Mouse (Mus musculus): Measurements from ENCODE around the gene Sult1a1. TPM values are rescaled to one million over a fixed set of nuclear protein-coding genes. Genes with fewer than 3 reads are reported as not detected.

Gene Sult1a1
- 18.4 and 21.1 TPM in 2 replicates for total RNA-seq (2014; rRNA removed)
- polyA plus RNA-seq (2015; fragmentation: Nextera tagmentation; extraction: Ambion mirVana), result 17.5 and 18.8 TPM in 2 replicates

DNA sequence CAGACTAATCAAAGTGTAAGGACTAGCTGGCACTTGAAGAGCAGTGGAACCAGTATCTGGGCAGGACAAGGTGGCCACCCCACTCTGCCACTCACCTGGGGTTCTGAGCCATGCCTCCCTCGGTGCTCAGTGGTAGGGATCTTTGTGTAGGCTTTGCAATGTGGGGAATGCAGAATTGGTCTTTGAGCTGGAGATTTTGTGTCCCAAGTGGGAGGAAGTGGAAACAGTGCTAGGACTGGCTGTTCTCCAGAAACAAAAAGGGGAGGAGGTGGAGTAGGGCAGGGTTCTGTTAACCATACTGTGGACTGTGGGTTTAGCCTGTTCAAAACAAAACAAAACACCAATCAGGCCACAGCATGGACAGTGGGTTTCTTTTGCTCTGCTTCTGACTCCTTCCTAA, at the start of gene Sult1a1:
TSS of gene Sult1a1 (minus strand) at position 226 of the 400 bp plus-strand sequence.
- H3K4me3 ChIP-seq (ENCODE audit: low read depth, low read length), result no peak within 1 kb of the TSS
- WGBS, result 86% methylated on average over 1 of the region's 1 CpGs
- no peaks in the 10 kb centered on the region for H3K9me3 ChIP-seq (ENCODE audit: low read length)
- H3K9ac ChIP-seq (replicated peaks; ENCODE audit: low read length, poor library complexity, severe bottlenecking), result no peak within 1 kb of the TSS
- peaks cover 16% of the 10 kb centered on the region for H3K36me3 ChIP-seq (ENCODE audit: insufficient read depth, low read length)
- no peak for TF ChIP-seq CTCF (IDR thresholded peaks at IDR 0.05)
- no peaks in the 10 kb centered on the region for H3K4me1 ChIP-seq (ENCODE audit: insufficient read depth, low read length)
- H3K27me3 ChIP-seq (ENCODE audit: insufficient read depth, low read length), result no peaks in the 10 kb centered on the region
- ATAC-seq (ENCODE audit: low FRiP score) (no peak), DNase-seq (ENCODE audit: low spot score) (no peak)
- no peak within 1 kb of the TSS for H3K4me2 ChIP-seq (ENCODE audit: low read depth, low read length, poor library complexity, severe bottlenecking)
- peak within 1 kb of the TSS; percentile 12; the same call in 1 of the 2 replicates for H3K27ac ChIP-seq (ENCODE audit: low read depth, low read length)

DNA sequence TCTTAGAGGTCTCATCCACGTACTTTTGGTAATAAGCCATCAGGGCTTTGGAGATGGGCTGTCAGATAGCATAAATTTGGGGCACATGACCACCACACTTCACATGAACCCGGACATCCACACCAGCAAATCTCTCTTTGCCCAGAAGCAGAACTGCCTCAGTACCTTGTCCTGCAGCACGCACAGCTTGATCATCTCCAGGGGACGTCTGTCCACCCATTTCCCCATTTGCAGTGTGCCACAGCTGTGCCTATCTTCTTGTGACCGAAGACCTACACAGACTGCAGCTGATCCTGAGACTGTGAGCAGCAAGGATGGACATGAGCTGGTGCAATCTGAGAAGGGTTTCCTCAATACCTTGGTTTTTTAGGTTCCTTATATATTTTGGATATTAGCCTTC, 49.4 kb upstream of the Sult1a1 start:
- no peak for ATAC-seq (ENCODE audit: low FRiP score)
- no peaks in the 10 kb centered on the region for H3K27me3 ChIP-seq (ENCODE audit: insufficient read depth, low read length)
- 85% methylated on average over 5 of the region's 5 CpGs for WGBS

DNA sequence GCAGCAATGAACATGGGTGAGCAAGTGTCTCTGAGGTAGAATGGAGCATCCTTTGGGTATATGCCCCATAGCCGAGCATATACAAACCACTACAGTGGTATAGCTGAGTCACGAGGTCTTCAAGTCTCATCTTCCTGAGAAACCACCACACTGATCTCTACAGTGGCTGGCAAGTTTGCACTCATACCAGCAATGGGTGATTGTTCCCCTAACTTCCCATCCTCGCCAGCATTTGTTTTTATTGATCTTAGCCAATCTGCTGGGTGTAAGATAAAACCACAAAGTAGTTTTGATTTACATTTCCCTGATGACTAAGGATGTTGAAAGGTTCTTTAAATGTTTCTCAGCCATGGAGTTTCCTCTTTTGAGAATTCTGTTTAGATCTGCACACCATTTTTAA, 48.8 kb upstream of the Sult1a1 start:
- no peak overlapping the region for H3K4me2 ChIP-seq (ENCODE audit: low read depth, low read length, poor library complexity, severe bottlenecking)
- no peak for ATAC-seq (ENCODE audit: low FRiP score)
- TF ChIP-seq CTCF (IDR thresholded peaks at IDR 0.05), result no peak

More for the DNA sequence above, 49.4 kb upstream of the Sult1a1 start:
- Histone ChIP-seq H3K9me3 (ENCODE audit: low read length) (no peaks in the 10 kb centered on the region), H3K4me3 (ENCODE audit: low read depth, low read length) (no peak overlapping the region), H3K4me2 (ENCODE audit: low read depth, low read length, poor library complexity, severe bottlenecking) (no peak overlapping the region), H3K9ac (replicated peaks; ENCODE audit: low read length, poor library complexity, severe bottlenecking) (no peak overlapping the region), H3K4me1 (ENCODE audit: insufficient read depth, low read length) (no peaks in the 10 kb centered on the region), H3K27ac (ENCODE audit: low read depth, low read length) (no peak overlapping the region), H3K36me3 (ENCODE audit: insufficient read depth, low read length) (no peaks in the 10 kb centered on the region)
- TF ChIP-seq CTCF (IDR thresholded peaks at IDR 0.05), result no peak
- DNase-seq (ENCODE audit: low spot score), result no peak

DNA sequence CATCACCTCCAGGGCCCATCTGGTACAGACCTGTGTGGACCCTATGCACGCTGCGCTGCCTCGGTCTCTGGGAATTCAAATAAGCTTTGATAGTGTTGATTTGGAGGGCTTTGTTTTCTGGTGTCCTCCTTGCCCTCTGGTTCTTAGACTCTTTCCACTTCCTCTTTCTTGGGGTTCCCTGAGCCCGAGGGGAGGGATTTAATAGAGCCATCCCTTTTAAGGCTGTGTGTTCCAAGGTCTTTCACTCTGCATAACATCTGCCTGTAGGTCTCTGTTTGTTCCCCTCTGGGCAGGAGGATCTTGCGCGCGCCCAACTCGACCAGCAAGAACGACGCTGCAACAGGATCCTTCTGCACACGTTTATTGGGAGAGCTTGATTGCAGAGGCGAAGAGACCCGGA, 45.4 kb upstream of the Sult1a1 start:
- Histone ChIP-seq H3K4me3 (ENCODE audit: low read depth, low read length) (no peak overlapping the region), H3K9ac (replicated peaks; ENCODE audit: low read length, poor library complexity, severe bottlenecking) (no peak overlapping the region), H3K9me3 (ENCODE audit: low read length) (no peaks in the 10 kb centered on the region), H3K27ac (ENCODE audit: low read depth, low read length) (no peak overlapping the region), H3K4me2 (ENCODE audit: low read depth, low read length, poor library complexity, severe bottlenecking) (no peak overlapping the region), H3K36me3 (ENCODE audit: insufficient read depth, low read length) (no peaks in the 10 kb centered on the region), H3K4me1 (ENCODE audit: insufficient read depth, low read length) (no peaks in the 10 kb centered on the region), H3K27me3 (ENCODE audit: insufficient read depth, low read length) (no peaks in the 10 kb centered on the region)
- no peak for TF ChIP-seq CTCF (IDR thresholded peaks at IDR 0.05)
- no peak for ATAC-seq (ENCODE audit: low FRiP score)
- 93% methylated on average over 13 of the region's 13 CpGs for WGBS
- no peak for DNase-seq (ENCODE audit: low spot score)

More for the DNA sequence above, 48.8 kb upstream of the Sult1a1 start:
- Histone ChIP-seq H3K27ac (ENCODE audit: low read depth, low read length) (no peak overlapping the region), H3K4me3 (ENCODE audit: low read depth, low read length) (no peak overlapping the region), H3K36me3 (ENCODE audit: insufficient read depth, low read length) (no peaks in the 10 kb centered on the region), H3K9me3 (ENCODE audit: low read length) (no peaks in the 10 kb centered on the region), H3K9ac (replicated peaks; ENCODE audit: low read length, poor library complexity, severe bottlenecking) (no peak overlapping the region), H3K27me3 (ENCODE audit: insufficient read depth, low read length) (no peaks in the 10 kb centered on the region), H3K4me1 (ENCODE audit: insufficient read depth, low read length) (no peaks in the 10 kb centered on the region)
- no peak for DNase-seq (ENCODE audit: low spot score)
- 81% methylated on average over 3 of the region's 3 CpGs for WGBS

DNA sequence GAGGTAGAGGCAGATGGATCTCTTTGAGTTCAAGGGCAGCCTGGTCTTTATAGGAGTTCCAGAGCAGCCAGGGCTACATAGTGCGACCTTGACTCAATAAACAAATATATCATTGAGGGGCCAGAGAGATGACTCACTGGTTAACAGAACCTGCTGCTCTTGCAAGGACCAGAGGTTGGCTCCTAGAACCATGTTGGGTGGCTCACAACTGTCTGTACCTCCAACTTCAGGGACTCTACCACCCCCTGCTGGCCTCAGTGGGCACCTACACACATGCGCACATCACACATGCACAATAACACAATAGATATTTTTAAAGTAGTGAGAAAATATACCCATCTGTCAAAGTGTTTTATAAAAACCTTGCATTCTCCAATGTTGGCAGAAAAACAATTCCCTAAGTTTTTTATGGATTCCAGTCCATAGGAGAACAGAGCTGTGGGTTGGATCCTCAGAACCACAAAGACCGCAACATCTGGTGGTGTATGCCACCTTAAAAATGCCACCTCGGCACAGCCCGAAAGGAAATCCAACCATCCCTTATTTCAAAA, 42.6 kb upstream of the Sult1a1 start:
- WGBS, result 95% methylated on average over 5 of the region's 5 CpGs

DNA sequence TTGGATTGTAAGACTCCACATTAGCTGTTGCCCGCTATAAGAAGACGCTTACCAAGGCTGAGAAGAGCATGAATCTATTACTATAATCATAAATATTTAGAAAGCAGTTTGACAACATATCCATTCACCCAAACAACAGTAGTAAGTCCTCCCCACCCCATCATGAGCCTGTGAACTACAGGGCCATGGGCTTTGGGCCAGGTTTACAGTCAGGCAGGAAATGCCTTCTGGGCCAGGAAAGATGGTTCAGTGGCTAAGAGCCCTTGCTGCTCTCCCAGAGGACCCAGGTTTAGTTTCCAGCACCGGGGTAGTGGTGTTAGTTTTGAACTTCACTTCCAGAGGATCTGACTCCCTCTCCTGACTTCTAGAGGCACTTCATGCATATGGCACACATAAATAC, 41.3 kb upstream of the Sult1a1 start:
- H3K4me3 ChIP-seq (ENCODE audit: low read depth, low read length), result no peak overlapping the region
- no peak overlapping the region for H3K4me2 ChIP-seq (ENCODE audit: low read depth, low read length, poor library complexity, severe bottlenecking)
- H3K4me1 ChIP-seq (ENCODE audit: insufficient read depth, low read length), result no peaks in the 10 kb centered on the region
- 96% methylated on average over 3 of the region's 3 CpGs for WGBS
- H3K27me3 ChIP-seq (ENCODE audit: insufficient read depth, low read length), result no peaks in the 10 kb centered on the region
- H3K27ac ChIP-seq (ENCODE audit: low read depth, low read length), result no peak overlapping the region
- ATAC-seq (ENCODE audit: low FRiP score) (no peak), DNase-seq (ENCODE audit: low spot score) (no peak)
- no peak for TF ChIP-seq CTCF (IDR thresholded peaks at IDR 0.05)
- H3K9ac ChIP-seq (replicated peaks; ENCODE audit: low read length, poor library complexity, severe bottlenecking), result no peak overlapping the region
- no peaks in the 10 kb centered on the region for H3K36me3 ChIP-seq (ENCODE audit: insufficient read depth, low read length)
- H3K9me3 ChIP-seq (ENCODE audit: low read length), result no peaks in the 10 kb centered on the region

More for the DNA sequence above, 42.6 kb upstream of the Sult1a1 start:
- no peaks in the 10 kb centered on the region for H3K36me3 ChIP-seq (ENCODE audit: insufficient read depth, low read length)
- no peak overlapping the region for H3K27ac ChIP-seq (ENCODE audit: low read depth, low read length)
- DNase-seq (ENCODE audit: low spot score) (no peak), ATAC-seq (ENCODE audit: low FRiP score) (no peak)
- H3K9me3 ChIP-seq (ENCODE audit: low read length), result no peaks in the 10 kb centered on the region
- H3K9ac ChIP-seq (replicated peaks; ENCODE audit: low read length, poor library complexity, severe bottlenecking), result no peak overlapping the region
- H3K27me3 ChIP-seq (ENCODE audit: insufficient read depth, low read length), result no peaks in the 10 kb centered on the region
- H3K4me2 ChIP-seq (ENCODE audit: low read depth, low read length, poor library complexity, severe bottlenecking), result no peak overlapping the region
- TF ChIP-seq CTCF (IDR thresholded peaks at IDR 0.05), result peak; percentile 24
- H3K4me3 ChIP-seq (ENCODE audit: low read depth, low read length), result no peak overlapping the region
- H3K4me1 ChIP-seq (ENCODE audit: insufficient read depth, low read length), result no peaks in the 10 kb centered on the region

Data from midbrain, postnatal 0 days (tissue).